Mouse (Mus musculus): ENCODE measurements around the gene Arhgap9. TPM values are rescaled to one million over a fixed set of nuclear protein-coding genes. Genes with fewer than 3 reads are reported as not detected.
"Not testable (repeated sequence)": the region's sequence is repeated elsewhere in the genome, so short reads cannot be mapped to it uniquely, and the experiment has no call there.

Arhgap9 gene
- polyA plus RNA-seq, 1 experiment from 2014 or later = 15.1 TPM

DNA sequence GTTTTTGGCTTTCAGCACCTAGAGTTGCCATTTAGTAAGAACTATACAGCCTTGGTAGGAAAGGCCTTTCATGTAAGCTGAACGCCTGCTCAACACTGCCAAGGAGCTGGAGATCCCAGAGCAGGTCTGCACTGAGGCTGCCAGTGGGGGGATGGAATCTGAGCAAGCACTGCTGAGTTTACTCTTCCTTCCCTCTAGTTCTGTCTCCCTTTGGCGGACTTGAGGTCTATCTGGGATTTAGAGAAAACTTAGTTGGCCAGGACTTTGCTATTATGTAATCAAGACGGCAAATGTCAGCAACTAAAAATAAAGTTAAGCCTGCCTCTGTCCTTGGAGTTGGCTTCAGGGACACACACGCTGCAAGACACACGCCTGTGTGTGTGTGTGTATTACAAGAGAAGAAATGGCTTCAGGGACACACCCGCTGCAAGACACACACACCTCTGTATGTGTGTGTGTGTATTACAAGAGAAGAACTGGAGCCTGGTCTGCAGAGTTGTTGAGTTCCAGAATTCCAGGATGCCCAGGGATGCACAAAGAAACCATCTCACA is 28.7 kb upstream of the Arhgap9 start:
- H3K9me3 ChIP-seq (replicated peaks) = no peaks in the 10 kb centered on the region
- no peaks in the 10 kb centered on the region for H3K27me3 ChIP-seq
- peak overlapping the region; percentile 100 for H3K27ac ChIP-seq
- H3K9ac ChIP-seq = peak overlapping the region; percentile 84
- H3K4me2 ChIP-seq = peak overlapping the region; percentile 88
- WGBS (ENCODE audit: insufficient replicate concordance) = 73% methylated on average over 6 of the region's 6 CpGs
- H3K36me3 ChIP-seq = peaks cover 57% of the 10 kb centered on the region
- no peak for ATAC-seq (ENCODE audit: low read depth)
- H3K4me1 ChIP-seq (replicated peaks) = peaks cover 53% of the 10 kb centered on the region
- H3K4me3 ChIP-seq (replicated peaks) = peak overlapping the region; percentile 78
- no peak for DNase-seq

DNA sequence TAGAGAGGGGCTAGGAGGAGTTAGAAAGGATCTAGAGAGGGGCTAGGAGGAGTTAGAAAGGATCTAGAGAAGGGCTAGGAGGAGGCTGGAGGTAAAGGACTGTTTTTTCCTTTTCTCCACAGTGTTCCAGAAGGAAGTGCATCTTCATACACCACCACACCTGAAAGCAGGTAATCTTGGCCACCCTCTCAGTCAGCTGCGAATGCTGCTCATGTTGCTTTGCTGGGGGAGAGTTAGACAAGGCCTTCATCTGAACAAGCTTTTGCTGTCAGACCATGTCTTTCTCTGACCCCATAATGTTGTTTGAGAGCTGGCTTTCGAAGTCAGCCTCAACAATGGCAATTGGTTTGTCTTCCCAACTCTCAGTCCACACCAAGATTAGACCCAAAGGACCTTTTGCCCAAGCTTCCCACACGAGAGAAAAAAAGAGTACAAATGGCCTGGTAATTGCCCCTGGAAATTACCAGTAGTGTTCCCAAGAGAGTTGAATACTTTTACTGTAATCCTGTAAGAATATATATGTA is 28.1 kb upstream of the Arhgap9 start:
- H3K9me3 ChIP-seq (replicated peaks) = no peaks in the 10 kb centered on the region
- 90% methylated on average over 3 of the region's 3 CpGs for WGBS (ENCODE audit: insufficient replicate concordance)
- H3K36me3 ChIP-seq = peaks cover 62% of the 10 kb centered on the region
- peak overlapping the region; percentile 100 for H3K27ac ChIP-seq
- H3K4me3 ChIP-seq (replicated peaks) = peak overlapping the region; percentile 78; the same call in 1 of the 2 replicates
- no peaks in the 10 kb centered on the region for H3K27me3 ChIP-seq
- ATAC-seq (ENCODE audit: low read depth) (no peak), DNase-seq (no peak)
- H3K9ac ChIP-seq = peak overlapping the region; percentile 84
- H3K4me1 ChIP-seq (replicated peaks) = peaks cover 51% of the 10 kb centered on the region
- H3K4me2 ChIP-seq = peak overlapping the region; percentile 88

DNA sequence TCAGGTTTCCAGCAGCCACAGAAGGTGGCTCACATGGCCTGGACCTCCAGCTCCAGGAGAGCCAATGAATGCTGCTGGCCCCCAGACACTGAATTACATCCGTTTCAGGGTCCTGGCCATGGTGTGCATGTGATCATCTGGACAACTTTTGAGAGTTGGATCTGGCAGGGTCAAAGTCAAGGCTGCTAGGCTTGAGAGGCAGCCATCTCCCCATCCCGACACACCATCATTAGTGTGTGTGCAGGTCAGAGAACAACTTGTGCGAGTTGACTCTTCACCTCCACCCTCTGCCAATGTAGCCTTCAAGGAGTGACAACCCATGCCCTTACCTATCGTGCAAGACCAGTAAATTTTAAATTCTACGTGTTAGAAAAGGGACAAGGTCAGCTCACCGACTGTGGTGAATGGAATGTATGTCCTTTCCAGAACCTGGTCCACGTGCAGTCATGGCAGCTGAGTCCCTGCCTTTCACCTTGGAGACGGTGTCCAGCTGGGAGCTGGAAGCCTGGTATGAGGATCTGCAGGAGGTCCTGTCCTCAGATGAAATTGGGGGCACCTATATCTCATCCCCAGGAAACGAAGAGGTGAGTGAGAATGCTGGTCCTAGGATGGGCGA is 26.8 kb upstream of the Arhgap9 start:
- Histone ChIP-seq H3K27me3 (no peaks in the 10 kb centered on the region), H3K4me1 (replicated peaks) (peaks cover 42% of the 10 kb centered on the region), H3K4me3 (replicated peaks) (no peak overlapping the region; the same call in 1 of the 2 replicates), H3K4me2 (no peak overlapping the region), H3K27ac (peak overlapping the region; percentile 100), H3K9ac (no peak overlapping the region), H3K36me3 (peaks cover 76% of the 10 kb centered on the region), H3K9me3 (replicated peaks) (no peaks in the 10 kb centered on the region)
- ATAC-seq (ENCODE audit: low read depth) (no peak), DNase-seq (no peak)
- WGBS (ENCODE audit: insufficient replicate concordance) = 87% methylated on average over 10 of the region's 10 CpGs

DNA sequence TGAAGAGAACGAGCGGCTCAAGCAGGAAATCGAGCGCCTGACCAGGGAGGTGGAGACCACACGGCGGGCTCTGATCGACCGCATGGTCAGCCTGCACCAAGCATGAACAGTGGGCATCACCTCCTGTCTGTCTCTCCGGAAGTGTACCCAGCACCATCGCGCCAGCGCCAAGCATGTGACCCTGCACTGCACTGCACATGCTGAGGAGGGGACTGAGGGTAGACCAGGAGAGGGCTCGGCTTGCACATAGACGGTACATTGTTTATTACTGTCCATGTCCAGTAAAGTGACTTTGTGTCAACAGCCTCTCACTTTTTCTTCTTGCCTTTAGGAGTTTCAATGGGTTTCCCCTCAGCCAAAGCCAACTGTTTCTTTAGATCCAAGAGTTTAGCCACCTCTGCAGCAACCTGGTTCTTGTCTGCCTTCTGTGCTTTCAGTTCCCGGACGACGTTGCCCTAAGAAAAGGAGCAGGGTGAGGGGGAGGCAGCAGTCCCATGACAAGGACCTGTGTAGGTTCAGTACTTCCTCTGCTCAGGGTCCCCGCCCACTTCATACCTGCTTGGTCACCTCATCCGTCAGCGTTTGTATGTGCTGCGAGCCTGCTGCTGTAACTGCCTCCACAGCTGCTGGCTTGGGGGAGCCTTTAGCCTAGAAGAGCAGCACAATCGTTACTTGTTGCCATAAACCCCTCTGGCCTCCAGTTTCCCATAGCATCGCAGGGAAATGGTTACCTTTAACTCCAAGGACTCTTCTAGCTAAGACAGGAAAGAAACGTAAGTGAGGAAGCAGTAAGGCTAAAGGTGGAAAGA is 25.6 kb upstream of the Arhgap9 start:
- Histone ChIP-seq H3K9me3 (replicated peaks) (no peaks in the 10 kb centered on the region), H3K27ac (no peak overlapping the region), H3K9ac (no peak overlapping the region), H3K4me2 (no peak overlapping the region), H3K4me3 (replicated peaks) (no peak overlapping the region), H3K36me3 (peaks cover 88% of the 10 kb centered on the region), H3K4me1 (replicated peaks) (peaks cover 40% of the 10 kb centered on the region), H3K27me3 (no peaks in the 10 kb centered on the region)
- DNase-seq = no peak
- no peak for ATAC-seq (ENCODE audit: low read depth)
- WGBS (ENCODE audit: insufficient replicate concordance) = 85% methylated on average over 24 of the region's 24 CpGs

DNA sequence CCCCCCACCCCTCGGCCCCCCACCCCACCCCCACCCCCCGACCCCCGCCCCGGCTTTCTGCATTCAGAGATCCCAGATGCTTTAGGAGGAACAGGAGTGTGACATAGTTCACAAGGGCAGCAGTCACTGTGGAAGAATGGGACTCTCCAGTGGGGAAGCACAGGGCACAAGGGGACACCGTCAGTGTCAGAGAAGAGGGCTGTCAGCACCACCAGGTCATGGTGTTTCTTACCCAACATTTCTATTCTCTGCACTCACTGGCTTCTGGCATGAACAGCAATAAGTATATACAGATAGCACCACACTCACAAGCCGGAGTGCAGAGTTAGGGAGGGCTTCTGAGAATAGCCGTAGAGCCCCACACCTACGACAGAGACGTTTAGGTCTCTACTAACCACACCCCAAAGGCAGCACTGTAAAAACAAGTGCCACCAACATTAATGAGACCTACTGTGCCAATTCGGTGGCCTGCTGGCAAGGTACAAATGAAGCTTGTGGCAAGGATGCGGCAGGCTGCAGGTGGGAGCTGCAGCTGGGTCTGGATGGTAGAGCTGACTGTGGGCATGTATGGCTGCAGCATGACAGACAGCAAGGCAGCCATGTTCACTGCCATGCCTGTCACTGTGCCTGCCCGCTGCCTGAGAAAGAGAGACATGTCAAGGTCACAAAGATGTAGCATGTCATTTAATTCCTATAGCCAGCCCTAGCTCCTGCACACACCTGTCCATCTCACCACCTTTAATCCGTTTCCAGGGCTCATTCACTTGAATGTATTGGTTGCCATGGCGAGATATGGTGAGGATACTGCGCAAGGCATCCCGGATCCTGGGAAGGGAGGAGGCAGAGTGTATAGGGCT is 24.5 kb upstream of the Arhgap9 start:
- DNase-seq = no peak
- peaks cover 98% of the 10 kb centered on the region for H3K36me3 ChIP-seq
- no peaks in the 10 kb centered on the region for H3K27me3 ChIP-seq
- H3K9ac ChIP-seq = no peak overlapping the region
- H3K4me2 ChIP-seq = no peak overlapping the region
- no peaks in the 10 kb centered on the region for H3K9me3 ChIP-seq (replicated peaks)
- H3K4me1 ChIP-seq (replicated peaks) = peaks cover 32% of the 10 kb centered on the region
- ATAC-seq (ENCODE audit: low read depth) = no peak
- 0 out of 2 replicates have a peak overlapping the region, but pooled peaks have one; percentile 13 for H3K27ac ChIP-seq
- no peak overlapping the region for H3K4me3 ChIP-seq (replicated peaks)
- 83% methylated on average over 16 of the region's 16 CpGs for WGBS (ENCODE audit: insufficient replicate concordance)

DNA sequence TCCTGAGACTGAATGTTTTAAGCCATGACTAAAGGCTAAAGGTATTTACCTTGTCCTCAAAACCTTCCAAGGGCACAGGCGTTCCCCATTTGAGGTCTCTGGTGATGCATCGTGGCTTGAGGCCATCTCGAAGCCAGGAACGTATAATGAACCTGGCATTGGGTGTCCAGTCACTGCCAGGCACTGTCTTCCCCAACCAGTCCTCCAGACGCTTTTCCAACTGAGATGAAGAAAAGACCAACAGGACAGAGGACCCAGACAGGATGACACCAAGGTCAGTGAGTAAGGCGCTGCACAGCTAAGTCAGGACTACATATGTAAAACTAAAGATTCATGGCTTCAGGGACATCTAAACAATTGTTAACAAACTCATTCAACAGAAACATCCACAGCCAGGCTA is 21.4 kb upstream of the Arhgap9 start:
- no peak overlapping the region for H3K9ac ChIP-seq
- H3K4me3 ChIP-seq (replicated peaks) = no peak overlapping the region
- no peak overlapping the region for H3K27ac ChIP-seq
- 86% methylated on average over 6 of the region's 6 CpGs for WGBS (ENCODE audit: insufficient replicate concordance)
- H3K36me3 ChIP-seq = peaks cover 99% of the 10 kb centered on the region
- ATAC-seq (ENCODE audit: low read depth) (no peak), DNase-seq (no peak)
- no peaks in the 10 kb centered on the region for H3K9me3 ChIP-seq (replicated peaks)
- peaks cover under 1% of the 10 kb centered on the region; the same call in 1 of the 2 replicates for H3K4me1 ChIP-seq (replicated peaks)
- H3K27me3 ChIP-seq = no peaks in the 10 kb centered on the region
- no peak overlapping the region for H3K4me2 ChIP-seq

DNA sequence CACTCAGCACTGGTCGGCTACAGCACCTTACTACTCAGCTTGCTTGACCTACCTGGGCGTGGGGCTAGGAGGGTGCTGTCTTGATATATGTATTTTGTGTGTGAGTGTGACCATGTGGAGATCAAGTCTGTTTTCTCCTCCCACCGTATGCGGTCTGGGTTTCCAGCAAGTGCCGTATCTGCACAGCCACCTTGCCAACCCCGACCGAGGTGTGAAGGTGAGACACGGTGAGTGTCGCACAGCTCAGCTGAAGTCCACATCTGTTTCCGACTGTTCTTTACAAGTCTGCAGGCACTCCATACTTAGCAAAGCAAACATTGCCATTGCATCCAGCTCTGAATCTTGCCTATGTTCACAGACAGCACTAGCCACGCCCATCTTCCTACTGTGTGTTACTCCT is 18.6 kb upstream of the Arhgap9 start:
- 90% methylated on average over 11 of the region's 11 CpGs for WGBS (ENCODE audit: insufficient replicate concordance)
- Histone ChIP-seq H3K4me3 (replicated peaks) (no peak overlapping the region), H3K36me3 (peaks cover 99% of the 10 kb centered on the region)

DNA sequence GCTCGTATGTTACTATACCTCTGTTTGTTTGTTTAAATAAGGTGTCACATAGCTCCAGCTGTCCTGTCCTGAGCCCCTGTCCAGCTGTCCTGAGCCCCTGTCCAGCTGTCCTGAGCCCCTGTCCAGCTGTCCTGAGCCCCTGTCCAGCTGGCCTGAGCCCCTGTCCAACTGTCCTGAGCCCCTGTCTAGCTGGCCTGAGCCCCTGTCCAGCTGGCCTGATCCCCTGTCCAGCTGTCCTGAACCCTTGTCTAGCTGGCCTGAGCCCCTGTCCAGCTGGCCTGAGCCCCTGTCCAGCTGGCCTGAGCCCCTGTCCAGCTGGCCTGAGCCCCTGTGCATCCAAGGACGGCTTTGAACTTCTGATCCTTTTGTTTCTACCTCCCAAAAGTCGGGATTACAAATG is 12.6 kb upstream of the Arhgap9 start:
- H3K27me3 ChIP-seq; DNase-seq; H3K9me3 ChIP-seq (replicated peaks); ATAC-seq (ENCODE audit: low read depth); H3K9ac ChIP-seq; H3K4me2 ChIP-seq; H3K4me3 ChIP-seq (replicated peaks); H3K27ac ChIP-seq: not testable (repeated sequence)
- 79% methylated on average over 3 of the region's 3 CpGs for WGBS (ENCODE audit: insufficient replicate concordance)
- Histone ChIP-seq H3K36me3 (peaks cover 62% of the 10 kb centered on the region), H3K4me1 (replicated peaks) (peaks cover 33% of the 10 kb centered on the region)

More for the DNA sequence above, 18.6 kb upstream of the Arhgap9 start:
- no peak for DNase-seq
- H3K9ac ChIP-seq = no peak overlapping the region
- no peak overlapping the region for H3K4me2 ChIP-seq
- ATAC-seq (ENCODE audit: low read depth) = no peak
- no peaks in the 10 kb centered on the region for H3K4me1 ChIP-seq (replicated peaks)
- H3K9me3 ChIP-seq (replicated peaks) = no peaks in the 10 kb centered on the region
- H3K27me3 ChIP-seq = no peaks in the 10 kb centered on the region
- H3K27ac ChIP-seq = no peak overlapping the region

DNA sequence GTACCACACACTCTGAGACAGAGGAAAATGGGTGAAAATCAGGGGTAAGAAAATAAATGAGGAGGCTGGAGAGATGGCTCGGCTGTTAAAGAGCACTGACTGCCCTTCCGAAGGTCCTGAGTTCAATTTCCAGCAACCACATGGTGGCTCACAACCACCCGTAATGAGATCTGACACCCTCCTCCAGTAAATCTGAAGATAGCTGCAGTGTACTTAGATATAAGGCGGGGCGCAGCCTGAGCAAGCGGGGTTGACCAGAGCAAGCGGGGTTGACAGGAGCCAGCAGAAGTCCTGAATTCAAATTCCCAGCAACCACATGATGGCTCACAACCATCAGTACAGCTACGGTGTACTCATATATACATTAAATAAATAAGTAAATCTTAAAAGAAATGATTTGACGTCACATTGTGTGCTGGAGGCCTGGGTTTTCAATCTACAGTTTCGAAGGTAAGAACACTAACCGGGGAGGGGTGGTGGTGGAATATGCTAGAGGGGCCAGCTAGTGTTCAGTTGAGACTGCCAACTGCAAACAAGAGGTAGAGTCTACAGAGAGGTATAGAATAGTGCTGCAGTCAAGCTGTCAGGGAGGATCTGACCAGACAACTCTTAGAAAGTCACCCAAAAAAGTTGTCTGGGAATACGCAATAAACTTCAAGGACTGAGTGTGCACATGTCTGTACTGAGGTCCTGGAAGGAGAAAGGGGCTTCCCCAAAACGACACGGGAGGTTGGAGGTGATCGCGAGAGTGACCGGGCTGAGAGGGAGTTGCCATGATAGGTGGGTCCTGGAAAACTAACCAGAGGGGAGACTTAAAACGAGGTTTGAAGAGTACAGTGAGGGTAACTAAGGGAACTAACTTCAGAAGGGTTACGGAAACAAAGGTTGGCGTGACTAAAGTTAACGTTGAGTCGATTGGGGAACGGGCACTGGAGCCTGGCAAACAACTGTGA is 11.0 kb upstream of the Arhgap9 start:
- peak; percentile 52 for DNase-seq
- 15% methylated on average over 23 of the region's 23 CpGs for WGBS (ENCODE audit: insufficient replicate concordance)
- no peaks in the 10 kb centered on the region for H3K9me3 ChIP-seq (replicated peaks)
- H3K27me3 ChIP-seq = no peaks in the 10 kb centered on the region
- peaks cover 45% of the 10 kb centered on the region for H3K36me3 ChIP-seq
- H3K9ac ChIP-seq = peak overlapping the region; percentile 96
- ATAC-seq (ENCODE audit: low read depth) = peak; percentile 50
- peak overlapping the region; percentile 92 for H3K27ac ChIP-seq
- peak overlapping the region; percentile 90 for H3K4me2 ChIP-seq
- peak overlapping the region; percentile 90 for H3K4me3 ChIP-seq (replicated peaks)
- H3K4me1 ChIP-seq (replicated peaks) = peaks cover 33% of the 10 kb centered on the region
